Mouse (Mus musculus): ENCODE measurements at regions not wholly inside any gene's neighbourhood (a gene's known extent, or its start where the extent isn't known, plus 50 kb on each side); places are given as distances from the start of the nearest gene placed in this dataset.
"Not testable (repeated sequence)": the region's sequence is repeated elsewhere in the genome, so short reads cannot be mapped to it uniquely, and the experiment has no call there.

GRCm38 (mm10) chr3:78955364-78955763 lies 331.0 kb downstream of the Rapgef2 start:
- WGBS (ENCODE audit: insufficient replicate concordance): 57% methylated on average over 7 of the region's 7 CpGs
- Histone ChIP-seq H3K9me3 (replicated peaks) (no peaks in the 10 kb centered on the region), H3K4me1 (replicated peaks) (no peaks in the 10 kb centered on the region), H3K36me3 (replicated peaks) (no peaks in the 10 kb centered on the region), H3K4me2 (no peak overlapping the region), H3K4me3 (replicated peaks) (no peak overlapping the region), H3K27ac (replicated peaks) (no peak overlapping the region), H3K27me3 (no peaks in the 10 kb centered on the region), H3K9ac (no peak overlapping the region)
- ATAC-seq (ENCODE audit: insufficient read depth): no peak

GRCm38 (mm10) chr3:78949385-78949784 lies 336.9 kb downstream of the Rapgef2 start:
- ATAC-seq (ENCODE audit: insufficient read depth); H3K27ac ChIP-seq (replicated peaks): not testable (repeated sequence)
- WGBS (ENCODE audit: insufficient replicate concordance): 70% methylated on average over 6 of the region's 7 CpGs

GRCm38 (mm10) chr3:78948700-78949099 lies 337.6 kb downstream of the Rapgef2 start:
- H3K36me3 ChIP-seq (replicated peaks): no peaks in the 10 kb centered on the region
- no peak overlapping the region for H3K4me3 ChIP-seq (replicated peaks)
- H3K4me2 ChIP-seq: no peak overlapping the region
- no peak overlapping the region for H3K27ac ChIP-seq (replicated peaks)
- no peaks in the 10 kb centered on the region for H3K27me3 ChIP-seq
- H3K9me3 ChIP-seq (replicated peaks): no peaks in the 10 kb centered on the region
- no peak overlapping the region for H3K9ac ChIP-seq
- WGBS (ENCODE audit: insufficient replicate concordance): 70% methylated on average over 9 of the region's 9 CpGs
- no peaks in the 10 kb centered on the region for H3K4me1 ChIP-seq (replicated peaks)
- ATAC-seq (ENCODE audit: insufficient read depth): no peak

More at GRCm38 (mm10) chr3:78949385-78949784, 336.9 kb downstream of the Rapgef2 start:
- H3K9ac ChIP-seq; H3K4me2 ChIP-seq; H3K4me3 ChIP-seq (replicated peaks); H3K27me3 ChIP-seq; H3K4me1 ChIP-seq (replicated peaks); H3K9me3 ChIP-seq (replicated peaks); H3K36me3 ChIP-seq (replicated peaks): not testable (repeated sequence)

GRCm38 (mm10) chr3:78948171-78948570 lies 338.1 kb downstream of the Rapgef2 start:
- Histone ChIP-seq H3K4me3 (replicated peaks) (no peak overlapping the region), H3K36me3 (replicated peaks) (no peaks in the 10 kb centered on the region), H3K4me1 (replicated peaks) (no peaks in the 10 kb centered on the region), H3K9me3 (replicated peaks) (no peaks in the 10 kb centered on the region), H3K27me3 (no peaks in the 10 kb centered on the region), H3K27ac (replicated peaks) (no peak overlapping the region), H3K9ac (no peak overlapping the region), H3K4me2 (no peak overlapping the region)
- ATAC-seq (ENCODE audit: insufficient read depth): no peak
- WGBS (ENCODE audit: insufficient replicate concordance): 14% methylated on average over 8 of the region's 8 CpGs

- no peaks in the 10 kb centered on the region for H3K9me3 ChIP-seq (replicated peaks)
- WGBS (ENCODE audit: insufficient replicate concordance): 25% methylated on average over 9 of the region's 9 CpGs
These were observed 339.1 kb downstream of the Rapgef2 start for GRCm38 (mm10) chr3:78947183-78947582.

GRCm38 (mm10) chr3:78944185-78944584 lies 342.1 kb downstream of the Rapgef2 start:
- no peak overlapping the region for H3K4me3 ChIP-seq (replicated peaks)
- no peaks in the 10 kb centered on the region for H3K4me1 ChIP-seq (replicated peaks)
- no peak overlapping the region for H3K27ac ChIP-seq (replicated peaks)
- H3K4me2 ChIP-seq: no peak overlapping the region
- 34% methylated on average over 8 of the region's 8 CpGs for WGBS (ENCODE audit: insufficient replicate concordance)
- no peaks in the 10 kb centered on the region for H3K27me3 ChIP-seq
- H3K36me3 ChIP-seq (replicated peaks): no peaks in the 10 kb centered on the region
- no peak for ATAC-seq (ENCODE audit: insufficient read depth)
- H3K9me3 ChIP-seq (replicated peaks): no peaks in the 10 kb centered on the region
- no peak overlapping the region for H3K9ac ChIP-seq

More at GRCm38 (mm10) chr3:78947183-78947582, 339.1 kb downstream of the Rapgef2 start:
- Histone ChIP-seq H3K4me3 (replicated peaks) (no peak overlapping the region), H3K36me3 (replicated peaks) (no peaks in the 10 kb centered on the region), H3K27me3 (no peaks in the 10 kb centered on the region), H3K9ac (no peak overlapping the region), H3K27ac (replicated peaks) (no peak overlapping the region), H3K4me2 (no peak overlapping the region), H3K4me1 (replicated peaks) (no peaks in the 10 kb centered on the region)
- ATAC-seq (ENCODE audit: insufficient read depth): no peak

- ATAC-seq (ENCODE audit: insufficient read depth): no peak
- Histone ChIP-seq H3K9ac (no peak overlapping the region), H3K4me2 (no peak overlapping the region), H3K9me3 (replicated peaks) (no peaks in the 10 kb centered on the region), H3K4me3 (replicated peaks) (no peak overlapping the region), H3K4me1 (replicated peaks) (no peaks in the 10 kb centered on the region), H3K27ac (replicated peaks) (no peak overlapping the region), H3K36me3 (replicated peaks) (no peaks in the 10 kb centered on the region), H3K27me3 (no peaks in the 10 kb centered on the region)
- 51% methylated on average over 3 of the region's 3 CpGs for WGBS (ENCODE audit: insufficient replicate concordance)
These were observed 353.3 kb downstream of the Rapgef2 start for GRCm38 (mm10) chr3:78932975-78933374.

GRCm38 (mm10) chr3:78919850-78920249 lies 366.5 kb downstream of the Rapgef2 start:
- no peaks in the 10 kb centered on the region for H3K27me3 ChIP-seq
- no peak for ATAC-seq (ENCODE audit: insufficient read depth)
- no peak overlapping the region for H3K4me3 ChIP-seq (replicated peaks)
- no peak overlapping the region for H3K9ac ChIP-seq
- no peaks in the 10 kb centered on the region for H3K9me3 ChIP-seq (replicated peaks)
- H3K36me3 ChIP-seq (replicated peaks): no peaks in the 10 kb centered on the region
- H3K27ac ChIP-seq (replicated peaks): no peak overlapping the region
- WGBS (ENCODE audit: insufficient replicate concordance): 42% methylated on average over 6 of the region's 6 CpGs
- no peak overlapping the region for H3K4me2 ChIP-seq
- H3K4me1 ChIP-seq (replicated peaks): no peaks in the 10 kb centered on the region

- Histone ChIP-seq H3K36me3 (replicated peaks) (no peaks in the 10 kb centered on the region), H3K27ac (replicated peaks) (no peak overlapping the region), H3K4me3 (replicated peaks) (no peak overlapping the region), H3K4me2 (peak overlapping the region; percentile 41), H3K27me3 (no peaks in the 10 kb centered on the region), H3K4me1 (replicated peaks) (no peaks in the 10 kb centered on the region), H3K9ac (no peak overlapping the region), H3K9me3 (replicated peaks) (no peaks in the 10 kb centered on the region)
- no peak for ATAC-seq (ENCODE audit: insufficient read depth)
- WGBS (ENCODE audit: insufficient replicate concordance): 9% methylated on average over 12 of the region's 12 CpGs
These were observed 366.9 kb downstream of the Rapgef2 start for GRCm38 (mm10) chr3:78919407-78919806.

- no peaks in the 10 kb centered on the region for H3K27me3 ChIP-seq
- no peak overlapping the region for H3K4me3 ChIP-seq (replicated peaks)
- no peaks in the 10 kb centered on the region for H3K36me3 ChIP-seq (replicated peaks)
- ATAC-seq (ENCODE audit: insufficient read depth): no peak
- no peaks in the 10 kb centered on the region for H3K4me1 ChIP-seq (replicated peaks)
- WGBS (ENCODE audit: insufficient replicate concordance): 54% methylated on average over 1 of the region's 1 CpGs
- H3K9me3 ChIP-seq (replicated peaks): no peaks in the 10 kb centered on the region
- H3K27ac ChIP-seq (replicated peaks): no peak overlapping the region
- no peak overlapping the region for H3K4me2 ChIP-seq
- H3K9ac ChIP-seq: no peak overlapping the region
These were observed 378.0 kb downstream of the Rapgef2 start for GRCm38 (mm10) chr3:78908196-78908844.

- Histone ChIP-seq H3K27ac (replicated peaks) (no peak overlapping the region), H3K4me2 (no peak overlapping the region), H3K4me1 (replicated peaks) (no peaks in the 10 kb centered on the region), H3K27me3 (no peaks in the 10 kb centered on the region), H3K4me3 (replicated peaks) (no peak overlapping the region), H3K36me3 (replicated peaks) (no peaks in the 10 kb centered on the region), H3K9ac (no peak overlapping the region), H3K9me3 (replicated peaks) (no peaks in the 10 kb centered on the region)
- ATAC-seq (ENCODE audit: insufficient read depth): no peak
- 75% methylated on average over 7 of the region's 7 CpGs for WGBS (ENCODE audit: insufficient replicate concordance)
These were observed 378.5 kb downstream of the Rapgef2 start for GRCm38 (mm10) chr3:78907778-78908177.

- Histone ChIP-seq H3K27me3 (no peaks in the 10 kb centered on the region), H3K4me2 (no peak overlapping the region), H3K36me3 (replicated peaks) (no peaks in the 10 kb centered on the region), H3K4me3 (replicated peaks) (no peak overlapping the region), H3K9ac (no peak overlapping the region), H3K4me1 (replicated peaks) (no peaks in the 10 kb centered on the region), H3K27ac (replicated peaks) (no peak overlapping the region), H3K9me3 (replicated peaks) (no peaks in the 10 kb centered on the region)
- 54% methylated on average over 4 of the region's 4 CpGs for WGBS (ENCODE audit: insufficient replicate concordance)
- no peak for ATAC-seq (ENCODE audit: insufficient read depth)
These were observed 384.4 kb downstream of the Rapgef2 start for GRCm38 (mm10) chr3:78901838-78902484.

All from liver, embryonic 15.5 days (tissue).